Comparison of ENCODE assay signal across 7 mouse cellular contexts in genomic region chr7:19327128-19327527, GRCm38 (mm10). TPM values are rescaled to one million over a fixed set of nuclear protein-coding genes. Genes with fewer than 3 reads are reported as not detected.
A peak's percentile ranks its signal among the peaks of the same experiment; 100 is the strongest.
DNase-seq lines count a peak whose midpoint lies in the region; ATAC-seq and TF ChIP-seq lines count a peak whose summit lies in the region.

No protein-coding gene starts in this region.

- TF ChIP-seq CTCF in intestine, postnatal 0 days (IDR thresholded peaks at IDR 0.05; ENCODE audit: low read depth) = no peak

- 0 out of 2 replicates have a peak, but pooled peaks cover 6% of the 10 kb centered on the region for H3K27me3 ChIP-seq in intestine, postnatal 0 days (replicated peaks; ENCODE audit: control insufficient read depth, insufficient read depth, low read length)
- H3K27me3 ChIP-seq in limb, embryonic 11.5 days (ENCODE audit: control insufficient read depth, insufficient read depth, low read length) = peaks cover 5% of the 10 kb centered on the region; the same call in 1 of the 2 replicates
- peaks cover 16% of the 10 kb centered on the region for H3K27me3 ChIP-seq in midbrain, embryonic 12.5 days

- peak; percentile 91 for DNase-seq in adrenal gland, postnatal 25 days
- DNase-seq in embryo, embryonic 9.5 days (ENCODE audit: extremely low spot score) = peak; percentile 89
- DNase-seq in gastrocnemius, postnatal 4 days (ENCODE audit: low spot score in 2 of 2) = peak; percentile 69 to 83
- DNase-seq in limb, embryonic 11.5 days (ENCODE audit: low spot score) = peak; percentile 87
- peak; percentile 51 to 71 for DNase-seq in spleen, postnatal 4 days (ENCODE audit: low spot score in 2 of 2)

- H3K9ac ChIP-seq in intestine, postnatal 0 days (ENCODE audit: low read depth, low read length) = no peak overlapping the region
- 0 out of 2 replicates have a peak overlapping the region, but pooled peaks have one; percentile 8 for H3K9ac ChIP-seq in limb, embryonic 11.5 days (ENCODE audit: low read length)
- H3K9ac ChIP-seq in midbrain, embryonic 12.5 days (replicated peaks) = peak overlapping the region; percentile 35

- H3K4me2 ChIP-seq in intestine, postnatal 0 days (replicated peaks; ENCODE audit: low read depth) = peak overlapping the region; percentile 67
- peak overlapping the region; percentile 65 for H3K4me2 ChIP-seq in limb, embryonic 11.5 days (ENCODE audit: low read depth, severe bottlenecking)
- H3K4me2 ChIP-seq in midbrain, embryonic 12.5 days (replicated peaks) = peak overlapping the region; percentile 56

- ATAC-seq in intestine, postnatal 0 days = peak; percentile 64
- ATAC-seq in limb, embryonic 11.5 days (ENCODE audit: insufficient number of reproducible peaks, low FRiP score, low TSS enrichment, low read depth) = 0 out of 2 replicates have a peak, but pooled peaks have one; percentile 42
- ATAC-seq in midbrain, embryonic 12.5 days (ENCODE audit: low FRiP score, low read depth) = peak; percentile 62

- H3K9me3 ChIP-seq in intestine, postnatal 0 days (ENCODE audit: control insufficient read depth) = no peaks in the 10 kb centered on the region
- no peaks in the 10 kb centered on the region for H3K9me3 ChIP-seq in limb, embryonic 11.5 days (ENCODE audit: control insufficient read depth, low read length)
- no peaks in the 10 kb centered on the region for H3K9me3 ChIP-seq in midbrain, embryonic 12.5 days

- peak overlapping the region; percentile 64 for H3K27ac ChIP-seq in intestine, postnatal 0 days (ENCODE audit: low read depth, low read length)
- H3K27ac ChIP-seq in limb, embryonic 11.5 days (replicated peaks; ENCODE audit: low read depth, low read length) = peak overlapping the region; percentile 61; the same call in 1 of the 2 replicates
- peak overlapping the region; percentile 31; the same call in 1 of the 2 replicates for H3K27ac ChIP-seq in midbrain, embryonic 12.5 days (replicated peaks)

- H3K4me3 ChIP-seq in intestine, postnatal 0 days (ENCODE audit: low read depth, low read length) = peak overlapping the region; percentile 36
- peak overlapping the region; percentile 26 for H3K4me3 ChIP-seq in limb, embryonic 11.5 days (ENCODE audit: low read depth, low read length)
- peak overlapping the region; percentile 35 for H3K4me3 ChIP-seq in midbrain, embryonic 12.5 days

- no peaks in the 10 kb centered on the region for H3K36me3 ChIP-seq in intestine, postnatal 0 days (ENCODE audit: control insufficient read depth, insufficient read depth)
- no peaks in the 10 kb centered on the region for H3K36me3 ChIP-seq in limb, embryonic 11.5 days (ENCODE audit: control insufficient read depth, insufficient read depth, low read length)
- H3K36me3 ChIP-seq in midbrain, embryonic 12.5 days = no peaks in the 10 kb centered on the region

- no peaks in the 10 kb centered on the region for H3K4me1 ChIP-seq in intestine, postnatal 0 days (replicated peaks; ENCODE audit: control insufficient read depth, insufficient read depth, low read length)
- peaks cover 16% of the 10 kb centered on the region for H3K4me1 ChIP-seq in limb, embryonic 11.5 days (ENCODE audit: control insufficient read depth, insufficient read depth, low read length)
- peaks cover 19% of the 10 kb centered on the region for H3K4me1 ChIP-seq in midbrain, embryonic 12.5 days

- WGBS in intestine, postnatal 0 days = under 1% methylated on average over 22 of the region's 22 CpGs
- WGBS in limb, embryonic 11.5 days = under 1% methylated on average over 22 of the region's 22 CpGs
- WGBS in midbrain, embryonic 12.5 days = under 1% methylated on average over 22 of the region's 22 CpGs

RNA-seq across cellular contexts. Expression of gene Fosb, which starts 17.3 kb away (rescaled TPM):
- total RNA-seq in adrenal gland, postnatal 25 days (2021) = 1.0 and 1.3 TPM in 2 replicates
- 1 to 10 TPM; 2.5 to 3.8 TPM for total RNA-seq in gastrocnemius, postnatal 4 days (2021)
- polyA plus RNA-seq in intestine, postnatal 0 days (2015; fragmentation: Nextera tagmentation; extraction: Ambion mirVana) = 0.12 and 0.54 TPM in 2 replicates
- 0.06 TPM in 1 of 2 replicates, not detected in the other for polyA plus RNA-seq in limb, embryonic 11.5 days (2014; fragmentation: Nextera tagmentation; extraction: Ambion mirVana)
- 0.20 TPM in 1 of 2 replicates, not detected in the other for polyA plus RNA-seq in midbrain, embryonic 12.5 days (2016; fragmentation: Nextera tagmentation; extraction: Ambion mirVana)

RNA-seq across cellular contexts. Expression of gene Ercc1, which starts 17.4 kb away (rescaled TPM):
- 44.5 and 45.8 TPM in 2 replicates for total RNA-seq in adrenal gland, postnatal 25 days (2021)
- total RNA-seq in gastrocnemius, postnatal 4 days (2021) = 10 to 100 TPM; 33.1 to 34.5 TPM
- 22.1 and 27.1 TPM in 2 replicates for polyA plus RNA-seq in intestine, postnatal 0 days (2015; fragmentation: Nextera tagmentation; extraction: Ambion mirVana)
- polyA plus RNA-seq in limb, embryonic 11.5 days (2014; fragmentation: Nextera tagmentation; extraction: Ambion mirVana) = 104 and 114 TPM in 2 replicates
- 103 and 114 TPM in 2 replicates for polyA plus RNA-seq in midbrain, embryonic 12.5 days (2016; fragmentation: Nextera tagmentation; extraction: Ambion mirVana)

RNA-seq across cellular contexts. Expression of gene Cd3eap, which starts 32.2 kb away (rescaled TPM):
- total RNA-seq in adrenal gland, postnatal 25 days (2021) = 13.4 and 13.5 TPM in 2 replicates
- total RNA-seq in gastrocnemius, postnatal 4 days (2021) = 10 to 100 TPM in 1 of 2 experiments, 1 to 10 TPM in 1; 9.7 to 10.8 TPM
- polyA plus RNA-seq in intestine, postnatal 0 days (2015; fragmentation: Nextera tagmentation; extraction: Ambion mirVana) = 8.3 and 9.7 TPM in 2 replicates
- 21.1 and 24.8 TPM in 2 replicates for polyA plus RNA-seq in limb, embryonic 11.5 days (2014; fragmentation: Nextera tagmentation; extraction: Ambion mirVana)
- polyA plus RNA-seq in midbrain, embryonic 12.5 days (2016; fragmentation: Nextera tagmentation; extraction: Ambion mirVana) = 19.1 and 20.6 TPM in 2 replicates

RNA-seq across cellular contexts. Expression of gene Ppp1r13l, which starts 32.4 kb away (rescaled TPM):
- 6.7 and 9.3 TPM in 2 replicates for total RNA-seq in adrenal gland, postnatal 25 days (2021)
- 1 to 10 TPM; 4.6 to 6.6 TPM for total RNA-seq in gastrocnemius, postnatal 4 days (2021)
- polyA plus RNA-seq in intestine, postnatal 0 days (2015; fragmentation: Nextera tagmentation; extraction: Ambion mirVana) = 1.4 TPM in 2 replicates
- polyA plus RNA-seq in limb, embryonic 11.5 days (2014; fragmentation: Nextera tagmentation; extraction: Ambion mirVana) = 6.6 and 8.7 TPM in 2 replicates
- 3.6 and 4.1 TPM in 2 replicates for polyA plus RNA-seq in midbrain, embryonic 12.5 days (2016; fragmentation: Nextera tagmentation; extraction: Ambion mirVana)

RNA-seq across cellular contexts. Expression of gene Rtn2, which starts 44.7 kb away (rescaled TPM):
- 2.5 and 5.3 TPM in 2 replicates for total RNA-seq in adrenal gland, postnatal 25 days (2021)
- total RNA-seq in gastrocnemius, postnatal 4 days (2021) = 100 to 1,000 TPM; 473 to 501 TPM
- polyA plus RNA-seq in intestine, postnatal 0 days (2015; fragmentation: Nextera tagmentation; extraction: Ambion mirVana) = 7.1 and 9.3 TPM in 2 replicates
- polyA plus RNA-seq in limb, embryonic 11.5 days (2014; fragmentation: Nextera tagmentation; extraction: Ambion mirVana) = 9.0 and 10.0 TPM in 2 replicates
- polyA plus RNA-seq in midbrain, embryonic 12.5 days (2016; fragmentation: Nextera tagmentation; extraction: Ambion mirVana) = 74.6 and 79.7 TPM in 2 replicates

Comparison
In these comparisons a context has a peak if more than half of its experiments do, and no peak if none do; other contexts are left out.
1. Peak in every context shown above with its lines: DNase-seq, ATAC-seq, H3K4me3 ChIP-seq and H3K27ac ChIP-seq.